Mouse (Mus musculus): ENCODE measurements around the gene Gramd1c.

Gene Gramd1c

GRCm38 (mm10) chr16:43963291-43963690 lies 99.9 kb downstream of the Gramd1c start:
- peak in 1 of 2 experiments; percentile 57 for DNase-seq (ENCODE audit: low spot score in 2 of 2)

GRCm38 (mm10) chr16:43958038-43958437 lies 105.1 kb downstream of the Gramd1c start:
- no peak for DNase-seq (ENCODE audit: low spot score in 2 of 2)

GRCm38 (mm10) chr16:43954913-43955312 lies 108.2 kb downstream of the Gramd1c start:
- no peak for DNase-seq (ENCODE audit: low spot score in 2 of 2)

- DNase-seq (ENCODE audit: low spot score in 2 of 2) = no peak
Observed at GRCm38 (mm10) chr16:43951591-43951990, 111.6 kb downstream of the Gramd1c start.

- no peak for DNase-seq (ENCODE audit: low spot score in 2 of 2)
Observed at GRCm38 (mm10) chr16:43945869-43946268, 117.3 kb downstream of the Gramd1c start.

- DNase-seq (ENCODE audit: low spot score in 2 of 2) = no peak
Observed at GRCm38 (mm10) chr16:43945351-43945750, 117.8 kb downstream of the Gramd1c start.

- DNase-seq (ENCODE audit: low spot score in 2 of 2) = no peak
Observed at GRCm38 (mm10) chr16:43940846-43941245, 122.3 kb downstream of the Gramd1c start.

- DNase-seq (ENCODE audit: low spot score in 2 of 2) = no peak
Observed at GRCm38 (mm10) chr16:43935892-43936291, 127.3 kb downstream of the Gramd1c start.

- no peak for DNase-seq (ENCODE audit: low spot score in 2 of 2)
Observed at GRCm38 (mm10) chr16:43935367-43935766, 127.8 kb downstream of the Gramd1c start.

GRCm38 (mm10) chr16:43934856-43935255 lies 128.3 kb downstream of the Gramd1c start:
- DNase-seq (ENCODE audit: low spot score in 2 of 2) = no peak

GRCm38 (mm10) chr16:43933041-43933440 lies 130.1 kb downstream of the Gramd1c start:
- no peak for DNase-seq (ENCODE audit: low spot score in 2 of 2)

- no peak for DNase-seq (ENCODE audit: low spot score in 2 of 2)
Observed at GRCm38 (mm10) chr16:43932319-43932718, 130.8 kb downstream of the Gramd1c start.

- no peak for DNase-seq (ENCODE audit: low spot score in 2 of 2)
Observed at GRCm38 (mm10) chr16:43931502-43931901, 131.6 kb downstream of the Gramd1c start.

- DNase-seq (ENCODE audit: low spot score in 2 of 2) = no peak
Observed at GRCm38 (mm10) chr16:43930577-43930976, 132.6 kb downstream of the Gramd1c start.
